Mouse (Mus musculus) MEL (cell line): ENCODE measurements around the gene Fam13a.

Source experiments
- BHLHE40 ChIP-seq: IDR thresholded peaks from 2 replicates; pipeline ENCODE4 v1.6.1; 2012; ENCODE audit warnings: low read depth, mild to moderate bottlenecking, inconsistent platforms, low read length, improper control_type of control experiment, borderline replicate concordance
- CTCF ChIP-seq, 3 experiments: IDR thresholded peaks in 2 of 3; conservative IDR thresholded peaks in 1 of 3; 2 replicates each; pipeline ENCODE4 v1.5.1; 2011 to 2012; ENCODE audit warnings: low read length in 3 of 3, low read depth in 2 of 3, mild to moderate bottlenecking in 2 of 3, improper control_type of control experiment in 1 of 3, inconsistent platforms in 1 of 3, mixed read lengths in 1 of 3, moderate library complexity in 1 of 3; ENCODE audit not compliant: control insufficient read depth in 1 of 3, insufficient read depth in 1 of 3, poor library complexity in 1 of 3, severe bottlenecking in 1 of 3
- ELF1 ChIP-seq: IDR thresholded peaks from 2 replicates; pipeline ENCODE4 v1.6.1; 2014; ENCODE audit warnings: low read depth, mild to moderate bottlenecking, inconsistent platforms, low read length, improper control_type of control experiment, moderate library complexity
- GATA1 ChIP-seq: IDR thresholded peaks from 2 replicates; pipeline ENCODE4 v1.6.1; 2011; ENCODE audit warnings: low read depth, low read length, improper control_type of control experiment
- JUND ChIP-seq: IDR thresholded peaks from 2 replicates; pipeline ENCODE4 v1.6.1; 2011; ENCODE audit warnings: low read depth, mild to moderate bottlenecking, improper control_type of control experiment, low read length
- MAFK ChIP-seq: IDR thresholded peaks from 2 replicates; pipeline ENCODE4 v1.6.1; 2011; ENCODE audit warnings: low read depth, mild to moderate bottlenecking, low read length, improper control_type of control experiment, borderline replicate concordance
- MAX ChIP-seq: IDR thresholded peaks from 2 replicates; pipeline ENCODE4 v1.6.1; 2011; ENCODE audit warnings: low read length, improper control_type of control experiment
- POLR2A ChIP-seq, 2 experiments: IDR thresholded peaks; 2 replicates each; pipeline ENCODE4 v1.6.1; 2011 to 2012; ENCODE audit warnings: low read length in 2 of 2, mild to moderate bottlenecking in 2 of 2, control low read depth in 1 of 2, improper control_type of control experiment in 1 of 2, low read depth in 1 of 2, moderate library complexity in 1 of 2; ENCODE audit not compliant: control insufficient read depth in 1 of 2, insufficient read depth in 1 of 2, poor library complexity in 1 of 2
- POLR2AphosphoS5 ChIP-seq: IDR thresholded peaks from 2 replicates; pipeline ENCODE4 v1.6.1; 2012; ENCODE audit warnings: low read depth, borderline replicate concordance, mild to moderate bottlenecking, inconsistent platforms, low read length, moderate library complexity, mixed read lengths
- TCF12 ChIP-seq: IDR thresholded peaks from 2 replicates; pipeline ENCODE4 v1.6.1; 2014; ENCODE audit warnings: low read depth, mild to moderate bottlenecking, inconsistent platforms, low read length, improper control_type of control experiment, moderate library complexity
- UBTF ChIP-seq: IDR thresholded peaks from 2 replicates; pipeline ENCODE4 v1.6.1; 2012; ENCODE audit warnings: low read depth, mild to moderate bottlenecking, inconsistent platforms, low read length, improper control_type of control experiment, moderate library complexity, borderline replicate concordance; ENCODE audit not compliant: insufficient read depth

DNA sequence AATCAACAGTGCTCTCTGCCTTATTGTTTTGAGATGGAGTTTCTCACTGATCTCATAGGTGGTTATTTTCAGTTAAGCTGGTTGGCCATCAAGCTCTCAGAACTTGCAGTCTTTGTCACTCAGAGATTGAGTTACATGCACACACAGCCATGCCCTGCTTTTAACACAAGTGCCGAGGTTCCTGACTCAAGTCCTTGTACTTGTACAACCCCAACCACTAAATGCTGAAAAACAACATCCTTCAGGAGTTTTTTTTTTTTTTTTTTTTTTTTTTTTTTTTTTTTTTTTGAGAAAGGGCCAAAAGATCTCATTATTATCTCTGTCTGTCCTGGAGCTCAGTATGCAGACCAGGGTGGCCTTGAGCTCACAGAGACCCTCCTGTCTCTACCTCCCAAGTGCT, 4.5 kb downstream of the Fam13a start:
- TF ChIP-seq JUND (no peak), BHLHE40 (no peak), MAX (no peak), CTCF (IDR thresholded peaks at IDR 0.05 in 2 of 3, conservative IDR thresholded peaks at IDR 0.05 in 1 of 3; ENCODE audit: control insufficient read depth in 1 of 3, insufficient read depth in 1 of 3, low read depth in 2 of 3, low read length in 3 of 3, poor library complexity in 1 of 3, severe bottlenecking in 1 of 3) (no peak), TCF12 (no peak), POLR2A (IDR thresholded peaks at IDR 0.05; ENCODE audit: control insufficient read depth in 1 of 2, insufficient read depth in 1 of 2, low read depth in 1 of 2, low read length in 2 of 2, poor library complexity in 1 of 2) (no peak), POLR2AphosphoS5 (no peak), UBTF (no peak), GATA1 (no peak), MAFK (no peak), ELF1 (no peak)
